Mouse (Mus musculus) heart, postnatal 14 days (tissue): ENCODE measurements around the gene Phf14. TPM values are rescaled to one million over a fixed set of nuclear protein-coding genes. Genes with fewer than 3 reads are reported as not detected.
A peak's percentile ranks its signal among the peaks of the same experiment; 100 is the strongest.

Experiments used
- DNase-seq, 2 experiments: peaks; one replicate each; pipeline ENCODE4 v3.0.0; 2021 to 2022
- intact Hi-C: fragments of 180-260 bp; cut with DNase I; formaldehyde crosslinking; loops from one replicate; pipeline ENCODE4 v1.15.1; 2025
- total RNA-seq, 2 experiments: library from RNA; stranded (reverse); gene quantifications; 2 replicates each; pipeline ENCODE4 v1.2.3; 2021

Gene Phf14
- total RNA-seq, 2 experiments from 2014 or later = 54.6 to 58.7 TPM

DNA sequence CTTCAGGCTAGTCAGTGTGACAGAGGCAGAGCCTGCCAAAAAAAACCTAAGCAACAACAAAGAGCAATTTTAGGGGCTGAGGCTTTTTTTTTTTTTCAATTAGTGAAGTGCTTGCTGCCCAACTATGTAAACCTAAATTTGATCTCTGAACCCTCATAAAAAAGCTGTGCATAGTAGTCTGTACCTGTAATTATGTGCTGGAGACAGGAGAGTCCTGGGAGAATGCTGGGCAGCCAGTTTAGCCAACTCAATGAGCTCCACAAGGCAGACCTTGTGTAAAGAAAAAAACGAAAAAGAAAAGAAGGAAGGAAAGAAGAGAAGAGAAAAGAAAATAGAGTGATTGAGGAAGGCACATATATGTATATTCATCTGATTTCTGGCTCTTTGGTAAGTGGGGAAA is 112.1 kb downstream of the Phf14 start:
- DNase-seq = no peak
- intact Hi-C loops = no loop called here

DNA sequence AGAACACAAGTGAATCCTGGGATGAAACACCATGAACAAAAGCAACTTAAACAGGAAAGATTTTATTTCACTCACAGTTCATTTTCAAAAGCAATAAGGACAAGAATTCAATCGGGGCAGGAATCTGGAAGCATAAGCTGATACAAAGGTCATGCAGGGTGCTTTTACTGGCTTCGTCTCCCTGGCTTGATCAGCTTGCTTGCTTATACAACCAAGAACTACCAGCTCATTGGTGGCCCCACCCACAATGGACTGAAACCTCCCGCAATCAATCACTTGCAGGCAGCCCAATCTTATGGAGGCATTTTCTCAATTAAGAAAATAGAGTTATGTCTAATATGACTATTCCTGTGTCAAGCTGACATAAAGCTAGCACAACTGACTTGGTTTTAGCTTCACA is 112.5 kb downstream of the Phf14 start:
- intact Hi-C loops = no loop called here
- no peak for DNase-seq

- DNase-seq = no peak
- intact Hi-C loops = no loop called here
Observed at GRCm38 (mm10) chr6:12020738-12021137, 113.1 kb downstream of the Phf14 start.

- intact Hi-C loops = no loop called here
- no peak for DNase-seq
Observed at GRCm38 (mm10) chr6:12021480-12021879, 113.9 kb downstream of the Phf14 start.

- intact Hi-C loops = no loop called here
- no peak for DNase-seq
Observed at GRCm38 (mm10) chr6:12023395-12023794, 115.8 kb downstream of the Phf14 start.

DNA sequence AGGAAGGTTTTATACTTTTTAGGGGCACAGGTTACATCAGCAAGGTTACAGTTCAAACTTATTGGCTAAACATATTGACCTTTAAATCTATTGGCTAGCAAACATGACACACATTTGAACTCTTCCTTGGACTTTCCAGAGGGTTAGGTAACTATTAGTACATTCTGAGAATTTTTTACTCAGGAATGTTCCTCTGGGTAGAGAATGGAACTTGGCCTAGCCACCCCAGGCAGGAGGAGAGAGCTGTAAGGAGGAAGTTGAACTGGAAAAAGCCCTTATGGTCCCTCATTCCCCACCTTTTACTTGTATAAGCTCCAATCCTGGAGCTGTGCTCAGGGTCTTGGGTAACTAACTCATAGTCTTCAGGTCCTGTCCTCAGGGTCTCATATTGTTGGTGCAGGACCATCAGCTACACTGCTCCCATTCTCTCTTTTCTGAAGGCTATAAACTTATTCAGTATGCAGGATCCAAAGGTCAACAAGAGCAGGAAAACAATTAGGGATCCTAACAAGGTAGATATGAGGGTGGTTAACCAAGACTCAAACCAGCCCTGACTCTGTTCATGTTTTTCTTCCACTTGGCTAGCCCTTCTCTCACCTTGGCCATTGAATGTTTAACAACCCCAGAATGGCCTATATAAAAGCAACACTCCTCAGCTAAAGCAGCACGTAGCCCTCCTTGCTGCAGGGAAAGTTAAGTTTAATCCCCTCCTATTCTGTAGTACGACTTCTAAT is 119.4 kb downstream of the Phf14 start:
- no peak for DNase-seq
- intact Hi-C loops = no loop called here

DNA sequence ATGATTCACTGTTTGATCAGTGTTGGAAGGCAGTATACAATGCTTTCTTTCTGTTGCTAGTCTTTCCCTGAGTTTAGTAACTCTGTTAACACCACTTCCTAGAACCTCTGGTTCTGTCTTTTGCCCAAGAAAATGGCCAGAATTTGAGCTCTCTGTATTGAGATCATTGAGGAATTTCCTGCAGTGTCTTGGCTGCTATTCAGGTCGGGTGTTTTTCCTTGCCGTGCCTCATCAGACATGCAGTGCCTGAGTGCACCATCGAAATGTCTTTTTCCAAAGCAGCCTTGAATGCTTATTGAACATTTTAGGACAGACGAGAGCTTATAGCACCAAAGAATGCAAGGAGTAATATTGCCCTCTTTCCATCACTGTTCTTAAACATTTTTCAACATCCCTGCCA is 127.0 kb downstream of the Phf14 start:
- intact Hi-C loops = no loop called here
- no peak for DNase-seq

- intact Hi-C loops = no loop called here
- no peak for DNase-seq
Observed at GRCm38 (mm10) chr6:12038268-12038667, 130.7 kb downstream of the Phf14 start.

DNA sequence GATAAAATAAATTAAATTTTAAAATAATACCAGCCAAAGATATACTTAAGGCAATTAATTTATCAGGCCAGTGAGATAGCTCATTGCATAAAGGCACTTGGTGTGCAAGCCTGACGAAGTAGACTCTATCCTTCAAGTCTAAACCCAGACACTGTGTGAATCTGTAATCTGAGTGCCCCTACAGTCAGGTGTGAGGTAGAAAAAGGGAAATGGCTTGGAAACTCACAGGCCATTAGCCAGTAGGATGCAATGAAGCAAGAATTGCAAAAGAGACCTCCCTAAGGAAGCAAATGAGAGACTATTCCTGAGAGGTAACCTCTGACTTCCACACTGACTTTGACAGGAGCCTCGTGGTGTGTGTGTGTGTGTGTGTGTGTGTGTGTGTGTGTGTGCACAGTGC is 145.3 kb downstream of the Phf14 start:
- no peak for DNase-seq
- intact Hi-C loops = no loop called here

DNA sequence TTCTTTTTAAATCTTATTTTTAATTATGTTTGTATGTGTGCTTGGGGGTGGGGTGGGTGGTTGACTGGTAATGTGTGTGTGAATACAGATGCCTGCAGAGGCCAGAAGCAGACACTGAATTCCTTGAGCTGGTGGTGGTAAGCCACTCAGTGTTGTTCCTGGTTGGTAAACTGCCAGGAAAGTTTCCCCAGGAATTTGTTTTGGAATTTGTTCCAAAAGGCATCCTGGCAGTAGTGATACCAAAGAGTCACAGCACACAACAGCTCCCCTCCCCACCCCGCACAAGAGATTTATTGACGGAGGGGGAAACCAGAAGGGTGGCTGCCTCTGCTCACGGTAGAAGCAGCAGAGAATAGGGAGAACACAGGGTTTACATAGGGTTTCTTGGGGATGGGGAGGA is 146.5 kb downstream of the Phf14 start:
- intact Hi-C loops = no loop called here
- DNase-seq = peak; percentile 3 to 50

- intact Hi-C loops = no loop called here
- DNase-seq = no peak
Observed at GRCm38 (mm10) chr6:12058717-12059116, 151.1 kb downstream of the Phf14 start.

- DNase-seq = no peak
- intact Hi-C loops = no loop called here
Observed at GRCm38 (mm10) chr6:12059971-12060370, 152.4 kb downstream of the Phf14 start.

- no peak for DNase-seq
- intact Hi-C loops = no loop called here
Observed at GRCm38 (mm10) chr6:12060452-12061140, 153.0 kb downstream of the Phf14 start.

DNA sequence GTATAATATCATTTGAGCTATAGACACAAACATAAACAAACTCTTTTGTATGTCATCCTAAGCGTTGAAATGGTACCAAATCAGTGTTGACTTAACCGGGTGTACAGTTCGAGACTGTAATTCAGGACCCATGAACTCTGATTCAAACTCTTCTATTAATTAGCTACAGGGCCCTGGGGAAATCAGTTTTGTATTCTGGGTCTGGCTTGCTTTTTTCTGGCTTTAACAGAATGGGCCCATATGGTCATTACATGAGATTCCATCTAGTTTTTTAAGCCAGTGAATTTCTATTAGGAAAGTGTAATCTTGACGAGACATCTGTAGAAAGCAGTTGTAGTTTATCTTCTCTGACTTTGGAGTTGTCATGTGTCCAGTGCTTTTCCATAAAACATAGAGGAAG is 160.3 kb downstream of the Phf14 start:
- intact Hi-C loops = no loop called here
- DNase-seq = no peak

DNA sequence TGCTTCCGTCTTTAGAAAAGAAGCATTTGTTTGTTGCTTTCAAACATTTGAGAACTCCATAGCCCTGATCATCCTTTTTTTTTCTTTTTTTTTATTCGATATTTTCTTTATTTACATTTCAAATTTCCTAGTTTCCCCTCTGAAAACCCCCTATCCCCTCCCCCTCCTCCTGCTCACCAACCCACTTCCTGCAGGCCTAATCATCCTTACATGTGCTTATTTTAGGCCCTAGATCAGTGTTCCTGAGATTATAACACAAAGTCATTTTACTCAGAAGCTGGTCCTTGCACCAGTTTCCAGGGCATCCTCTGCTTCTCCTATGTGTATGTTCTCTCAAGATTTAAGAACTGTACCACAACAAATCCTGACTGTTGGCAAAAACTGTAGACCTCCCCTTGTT is 161.7 kb downstream of the Phf14 start:
- intact Hi-C loops = no loop called here
- no peak for DNase-seq

GRCm38 (mm10) chr6:12074599-12074998 is 167.0 kb downstream of the Phf14 start:
- no peak for DNase-seq
- intact Hi-C loops = no loop called here

DNA sequence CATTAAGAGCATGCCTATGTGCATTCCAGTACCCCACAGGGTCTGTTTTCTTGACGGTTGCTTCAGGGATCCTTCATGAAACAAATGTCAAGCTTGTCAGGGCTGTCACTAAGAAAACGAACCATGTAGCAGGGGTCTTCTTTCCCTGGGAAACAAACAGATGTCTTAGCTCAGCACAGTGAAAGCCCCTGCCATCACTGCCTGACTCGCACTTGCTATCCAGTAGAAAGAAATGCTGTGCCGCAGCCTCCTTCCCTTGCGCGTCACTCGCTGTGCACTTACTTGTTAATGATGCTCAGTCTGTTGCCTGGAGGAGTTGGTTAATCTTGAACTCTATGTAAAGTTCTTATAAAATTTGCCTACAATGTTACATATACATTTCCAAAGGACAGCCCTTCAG is 169.7 kb downstream of the Phf14 start:
- intact Hi-C loops = no loop called here
- DNase-seq = no peak

DNA sequence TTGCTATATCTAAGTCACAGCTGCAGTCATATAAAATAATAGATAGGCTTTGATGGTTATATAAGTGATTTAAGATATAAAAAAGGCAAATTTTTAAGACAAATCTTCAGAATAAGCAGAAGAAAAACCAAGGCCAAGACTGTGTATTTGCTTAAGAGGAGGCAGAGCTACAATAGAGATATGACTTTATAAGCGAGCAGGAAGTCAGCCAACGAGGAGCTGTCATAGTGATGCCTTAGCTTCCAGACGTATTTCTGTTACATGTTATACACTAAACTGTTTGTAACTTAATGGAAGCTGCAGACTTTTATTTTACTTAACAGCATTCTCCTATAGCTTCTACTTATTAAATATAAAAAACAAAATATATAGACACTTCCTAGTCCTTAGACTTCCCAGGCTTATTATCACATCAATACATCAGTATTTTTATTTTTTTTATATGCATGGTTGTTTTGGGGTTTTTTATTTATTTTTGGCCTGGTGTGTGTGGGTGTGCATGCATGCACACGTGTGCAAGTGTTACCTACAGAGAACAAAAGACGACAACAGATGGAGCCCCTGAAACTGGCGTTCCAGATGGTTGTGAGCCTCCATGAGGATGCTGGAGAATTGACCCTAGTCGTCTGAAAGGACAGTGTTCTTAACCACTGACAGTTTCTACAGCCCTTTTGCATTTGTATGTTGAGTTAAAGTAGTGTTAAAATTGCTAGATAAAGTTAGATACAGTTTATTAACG is 170.4 kb downstream of the Phf14 start:
- intact Hi-C loops = no loop called here
- DNase-seq = no peak

DNA sequence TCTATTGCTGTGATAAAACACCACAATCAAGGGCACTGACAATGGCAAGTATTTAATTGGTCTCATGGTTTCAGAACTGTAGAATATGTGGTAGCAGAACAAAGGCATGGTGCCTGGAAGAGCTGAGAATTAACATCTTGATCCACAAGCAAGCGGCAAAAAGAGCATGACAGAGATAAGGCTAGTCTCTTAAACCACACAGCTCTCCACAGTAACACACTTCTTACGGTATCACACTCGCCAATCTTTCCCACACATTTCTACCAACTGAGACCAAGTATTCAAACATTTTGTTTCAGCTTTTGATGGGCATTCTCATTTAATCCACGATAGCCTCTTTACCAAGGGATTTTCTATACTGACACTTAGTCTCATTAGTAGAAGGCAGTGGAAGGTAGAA is 171.7 kb downstream of the Phf14 start:
- intact Hi-C loops = no loop called here
- no peak for DNase-seq

- DNase-seq = no peak
- intact Hi-C loops = no loop called here
Observed at GRCm38 (mm10) chr6:12080423-12080822, 172.8 kb downstream of the Phf14 start.

DNA sequence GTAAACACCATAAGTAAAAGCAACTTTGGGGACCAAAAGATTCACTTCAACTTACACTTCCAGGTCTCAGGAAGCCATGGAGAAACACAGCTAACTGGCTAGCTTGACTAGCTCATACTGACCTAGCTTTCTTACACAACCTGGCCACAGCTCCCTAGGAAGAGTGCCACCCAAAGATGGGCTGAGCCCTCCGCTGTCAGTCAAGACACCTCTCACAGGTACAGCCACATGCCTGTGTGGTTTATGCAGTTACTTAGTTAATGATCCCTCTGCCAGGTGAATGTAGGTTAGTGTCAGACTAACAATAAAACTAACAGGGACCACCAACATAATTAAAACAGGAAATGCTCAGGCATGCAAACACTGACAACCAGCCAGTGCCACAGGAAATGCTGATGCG is 174.1 kb downstream of the Phf14 start:
- DNase-seq = no peak
- intact Hi-C loops = no loop called here

- DNase-seq = no peak
- intact Hi-C loops = no loop called here
Observed at GRCm38 (mm10) chr6:12082125-12082524, 174.5 kb downstream of the Phf14 start.
